Mouse (Mus musculus) bone marrow macrophage, adult 2 months (primary cell): ENCODE measurements around the gene Arl6ip5.

ENCODE experiments used
- CTCF ChIP-seq: IDR thresholded peaks from 2 replicates; pipeline ENCODE4 v1.5.1; 2012; ENCODE audit warnings: low read depth, mild to moderate bottlenecking, low read length, moderate library complexity
- POLR2A ChIP-seq: IDR thresholded peaks from 2 replicates; pipeline ENCODE4 v1.6.1; 2012; ENCODE audit warnings: mild to moderate bottlenecking, low read depth, low read length, borderline replicate concordance

GRCm38 (mm10) chr6:97178491-97179366 lies 31.8 kb upstream of the Arl6ip5 start, which contains the start of gene Tmf1:
- TF ChIP-seq CTCF: no peak
- 0 out of 2 replicates have a peak, but pooled peaks have one; percentile 31 for TF ChIP-seq POLR2A
